Mouse (Mus musculus) cerebellum, adult 2 months (tissue): ENCODE results near the gene Marcksl1.

ENCODE experiments used
- CTCF ChIP-seq: fragments of 200-500 bp; IDR thresholded peaks from 2 replicates; pipeline ENCODE4 v1.5.1; 2011; ENCODE audit warnings: low read depth, mild to moderate bottlenecking, control low read depth, low read length, moderate library complexity, borderline replicate concordance; ENCODE audit not compliant: insufficient read depth
- POLR2A ChIP-seq: fragments of 200-500 bp; IDR thresholded peaks from 2 replicates; pipeline ENCODE4 v1.6.1; 2011; ENCODE audit warnings: low read length, control low read depth, borderline replicate concordance; ENCODE audit not compliant: insufficient read depth

GRCm38 (mm10) chr4:129544106-129544505 is 30.7 kb downstream of the Marcksl1 start:
- no peak for TF ChIP-seq CTCF
- TF ChIP-seq POLR2A, result no peak
